Mouse (Mus musculus) lung, postnatal 0 days (tissue): ENCODE results near the gene Perm1. TPM values are rescaled to one million over a fixed set of nuclear protein-coding genes. Genes with fewer than 3 reads are reported as not detected.

Experiments used
- ATAC-seq: fragments of 200-750 bp; cut with Nextera tagmentation; 2 replicates; pipeline ENCODE4 v1.8.0; 2017; ENCODE audit warnings: moderate library complexity
- DNase-seq: peaks from one replicate; pipeline ENCODE4 v3.0.0-alpha.2; 2016; ENCODE audit warnings: low spot score
- H3K27ac ChIP-seq: fragments of 300-500 bp; sonication (generic); 2 replicates; pipeline ENCODE4 v1.5.1; 2014; ENCODE audit warnings: antibody characterized with exemption, mild to moderate bottlenecking, low read length, mixed read lengths
- H3K27me3 ChIP-seq: fragments of 300-500 bp; sonication (generic); replicated peaks from 2 replicates; pipeline ENCODE4 v1.6.1; 2014; ENCODE audit warnings: low read length, mixed read lengths; ENCODE audit not compliant: insufficient read depth
- H3K36me3 ChIP-seq: fragments of 300-500 bp; sonication (generic); 2 replicates; pipeline ENCODE4 v1.6.1; 2014; ENCODE audit warnings: low read length, mixed read lengths; ENCODE audit not compliant: insufficient read depth
- H3K4me1 ChIP-seq: fragments of 300-500 bp; sonication (generic); 2 replicates; pipeline ENCODE4 v1.6.1; 2014; ENCODE audit warnings: antibody characterized with exemption, low read depth, low read length, mixed read lengths; ENCODE audit not compliant: insufficient read depth
- H3K4me2 ChIP-seq: fragments of 300-500 bp; sonication (generic); replicated peaks from 2 replicates; pipeline ENCODE4 v1.6.1; 2014; ENCODE audit warnings: low read depth, mild to moderate bottlenecking, low read length, moderate library complexity, mixed read lengths
- H3K4me3 ChIP-seq: fragments of 300-500 bp; sonication (generic); 2 replicates; pipeline ENCODE4 v1.5.1; 2014; ENCODE audit warnings: low read depth, low read length
- H3K9ac ChIP-seq: fragments of 300-500 bp; sonication (generic); replicated peaks from 2 replicates; pipeline ENCODE4 v1.6.1; 2014; ENCODE audit warnings: low read depth, mild to moderate bottlenecking
- H3K9me3 ChIP-seq: fragments of 300-500 bp; sonication (generic); 2 replicates; pipeline ENCODE4 v1.6.1; 2016; ENCODE audit warnings: low read length, mixed read lengths
- CTCF ChIP-seq: IDR thresholded peaks from 2 replicates; pipeline ENCODE4 v1.5.1; 2016; ENCODE audit warnings: antibody characterized with exemption, mild to moderate bottlenecking
- EP300 ChIP-seq: IDR thresholded peaks from 2 replicates; pipeline ENCODE4 v1.6.1; 2016; ENCODE audit warnings: antibody characterized with exemption, mild to moderate bottlenecking, control low read depth
- WGBS: fragments of 180-500 bp; shearing (Covaris S2); extraction: QIAGEN DNeasy Blood & Tissue Kit; methylation state at CpG from one replicate; pipeline ENCODE4 v1.1.7; 2014; 5-methylcytosine and 5-hydroxymethylcytosine counted together
- polyA plus RNA-seq: library from polyadenylated mRNA; unstranded; fragments of >200 nt; fragmentation: Nextera tagmentation; extraction: Ambion mirVana; gene quantifications from 2 replicates; pipeline ENCODE4 v1.2.1, GENCODE M21; 2015

The Perm1 gene
- polyA plus RNA-seq, 1 experiment from 2014 or later = 0.56 TPM

DNA sequence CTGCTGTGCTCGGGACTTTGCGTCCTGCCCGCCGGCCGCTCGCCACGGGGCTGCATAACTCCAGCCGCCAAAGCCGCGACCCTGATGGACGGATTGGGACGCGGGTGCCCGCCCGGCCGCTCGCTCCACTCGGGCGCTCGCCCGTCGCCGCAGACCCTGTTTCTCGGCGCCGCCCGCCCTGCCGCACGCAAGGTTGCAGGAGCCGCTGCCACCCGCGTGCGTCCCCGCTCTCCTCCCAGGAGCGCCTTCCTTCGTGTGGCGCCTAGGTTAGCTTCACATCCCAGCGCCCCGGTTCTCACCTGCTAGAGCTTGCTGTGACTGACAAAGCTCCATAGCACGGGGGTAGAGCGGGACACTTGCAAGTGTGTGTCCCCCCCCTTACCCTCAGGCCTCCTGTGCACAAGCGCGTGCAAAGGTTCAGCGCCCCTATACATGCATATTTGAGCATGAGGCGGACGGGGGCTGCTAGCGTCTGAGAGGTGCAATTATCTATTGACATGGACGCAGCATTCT lies 19.1 kb downstream of the Perm1 start, which contains the start of gene Plekhn1:
Plekhn1 (minus strand) TSS at position 157 of the 513 bp plus-strand sequence.
- H3K4me2 ChIP-seq = peak within 1 kb of the TSS; percentile 94
- H3K9me3 ChIP-seq = no peaks in the 10 kb centered on the region
- H3K27ac ChIP-seq = peak within 1 kb of the TSS; percentile 77
- WGBS = under 1% methylated on average over 30 of the region's 48 CpGs
- H3K27me3 ChIP-seq = no peaks in the 10 kb centered on the region
- no peak for TF ChIP-seq CTCF
- no peak for TF ChIP-seq EP300
- peaks cover 7% of the 10 kb centered on the region; the same call in 1 of the 2 replicates for H3K4me1 ChIP-seq
- peak within 1 kb of the TSS; percentile 79 for H3K4me3 ChIP-seq
- ATAC-seq = peak; percentile 51
- H3K36me3 ChIP-seq = peaks cover 12% of the 10 kb centered on the region; the same call in 1 of the 2 replicates
- H3K9ac ChIP-seq = peak within 1 kb of the TSS; percentile 41
- DNase-seq = peak; percentile 72

DNA sequence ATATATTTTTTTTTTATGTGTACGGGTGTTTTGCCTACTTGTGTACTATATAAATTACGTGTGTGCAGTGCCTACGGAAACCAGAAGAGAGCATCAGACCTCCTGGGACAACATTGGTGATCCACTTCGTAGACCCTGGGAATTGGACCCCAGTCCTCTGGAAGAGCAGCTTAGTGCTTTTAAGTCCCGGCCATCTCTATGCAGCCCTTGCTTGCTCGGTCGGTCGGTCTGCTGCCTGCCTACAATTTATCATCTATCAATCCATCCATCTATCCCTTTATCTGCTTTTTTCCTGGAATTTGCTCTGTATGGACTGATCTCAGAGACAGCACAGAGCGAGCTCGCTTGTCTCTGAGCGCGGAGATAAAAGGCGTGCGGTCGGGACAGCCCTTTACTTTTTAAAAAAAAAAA lies 19.7 kb downstream of the Perm1 start:
- H3K36me3 ChIP-seq = peaks cover 17% of the 10 kb centered on the region; the same call in 1 of the 2 replicates
- DNase-seq = peak; percentile 74
- H3K4me3 ChIP-seq = peak overlapping the region; percentile 79
- no peaks in the 10 kb centered on the region for H3K9me3 ChIP-seq
- peak overlapping the region; percentile 94 for H3K4me2 ChIP-seq
- H3K4me1 ChIP-seq = peaks cover 7% of the 10 kb centered on the region; the same call in 1 of the 2 replicates
- no peaks in the 10 kb centered on the region for H3K27me3 ChIP-seq
- H3K27ac ChIP-seq = peak overlapping the region; percentile 77
- under 1% methylated on average over 15 of the region's 15 CpGs for WGBS
- peak overlapping the region; percentile 41; the same call in 1 of the 2 replicates for H3K9ac ChIP-seq
- ATAC-seq = peak; percentile 33
- TF ChIP-seq EP300 (no peak), CTCF (peak; percentile 46)

DNA sequence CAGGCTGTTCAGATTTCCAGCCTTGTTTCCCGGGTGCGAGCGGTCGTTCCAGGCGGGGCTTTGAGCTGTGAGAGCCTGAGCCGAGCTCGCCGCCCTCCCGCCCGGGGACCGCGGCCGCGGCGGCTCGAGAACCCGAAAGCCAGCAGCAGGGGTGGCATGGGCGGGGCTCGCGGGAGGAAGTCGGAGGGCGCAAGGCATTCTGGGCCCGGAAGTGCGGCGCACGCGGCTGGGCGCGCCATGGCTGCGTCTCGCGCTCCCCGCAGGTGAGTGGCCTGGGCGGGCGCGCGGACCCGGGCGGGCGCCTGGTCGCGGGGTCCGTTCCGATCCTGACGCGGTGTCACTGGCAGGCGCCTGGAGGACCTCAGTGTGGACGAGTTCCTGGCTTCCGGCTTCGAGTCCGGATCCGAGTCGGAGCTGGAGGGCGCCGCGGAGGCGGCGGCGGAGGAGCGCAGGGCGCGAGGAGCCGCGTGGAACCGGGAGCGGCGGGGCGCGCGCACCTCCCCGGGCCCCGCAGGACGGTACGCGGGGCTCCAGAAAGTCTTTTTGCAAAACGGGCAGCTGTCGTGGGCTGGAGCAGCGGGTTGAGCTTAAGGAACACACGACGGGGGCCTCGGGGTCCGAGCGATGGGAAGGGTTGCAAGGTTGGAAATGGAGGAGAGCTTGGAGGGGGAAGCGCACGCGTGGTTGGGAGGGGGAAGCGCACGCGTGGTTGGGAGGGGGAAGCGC lies 20.3 kb downstream of the Perm1 start, which contains the start of gene Noc2l:
Noc2l (plus strand) TSS at position 203 of the 726 bp plus-strand sequence.
- H3K9ac ChIP-seq = peak within 1 kb of the TSS; percentile 41
- H3K4me2 ChIP-seq = peak within 1 kb of the TSS; percentile 94
- no peaks in the 10 kb centered on the region for H3K27me3 ChIP-seq
- H3K36me3 ChIP-seq = peaks cover 20% of the 10 kb centered on the region; the same call in 1 of the 2 replicates
- WGBS = under 1% methylated on average over 80 of the region's 90 CpGs
- peak; percentile 95 for ATAC-seq
- peak within 1 kb of the TSS; percentile 77 for H3K27ac ChIP-seq
- peak within 1 kb of the TSS; percentile 79 for H3K4me3 ChIP-seq
- TF ChIP-seq EP300 (no peak), CTCF (peak; percentile 25; the same call in 1 of the 2 replicates)
- H3K4me1 ChIP-seq = peaks cover 7% of the 10 kb centered on the region; the same call in 1 of the 2 replicates
- DNase-seq = peak; percentile 96
- no peaks in the 10 kb centered on the region for H3K9me3 ChIP-seq

DNA sequence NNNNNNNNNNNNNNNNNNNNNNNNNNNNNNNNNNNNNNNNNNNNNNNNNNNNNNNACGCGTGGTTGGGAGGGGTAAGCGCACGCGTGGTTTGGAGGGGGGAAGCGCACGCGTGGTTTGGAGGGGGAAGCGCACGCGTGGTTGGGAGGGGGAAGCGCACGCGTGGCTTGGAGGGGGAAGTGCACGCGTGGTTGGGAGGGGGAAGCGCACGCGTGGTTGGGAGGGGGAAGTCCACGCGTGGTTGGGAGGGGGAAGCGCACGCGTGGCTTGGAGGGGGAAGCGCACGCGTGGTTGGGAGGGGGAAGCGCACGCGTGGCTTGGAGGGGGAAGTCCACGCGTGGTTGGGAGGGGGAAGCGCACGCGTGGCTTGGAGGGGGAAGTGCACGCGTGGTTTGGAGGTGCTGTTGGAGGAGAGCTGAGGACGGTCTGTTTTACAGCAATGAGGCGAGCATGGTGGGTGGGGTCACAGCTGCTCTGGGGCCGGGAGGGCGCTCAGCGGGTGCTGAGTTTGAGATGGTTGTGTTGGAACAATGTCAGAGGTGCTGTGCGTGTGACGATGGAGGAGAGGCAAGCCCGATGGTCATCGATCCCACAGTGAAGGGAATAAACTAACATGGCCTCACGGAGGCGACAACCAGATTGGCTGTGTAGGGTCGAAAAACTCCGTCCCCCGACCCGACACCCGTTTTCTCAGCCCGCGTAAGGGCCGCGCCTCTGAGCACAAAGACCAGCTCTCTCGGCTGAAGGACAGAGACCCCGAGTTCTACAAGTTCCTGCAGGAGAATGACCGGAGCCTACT lies 21.2 kb downstream of the Perm1 start:
- H3K36me3 ChIP-seq = peaks cover 21% of the 10 kb centered on the region; the same call in 1 of the 2 replicates
- peak overlapping the region; percentile 79; the same call in 1 of the 2 replicates for H3K4me3 ChIP-seq
- H3K4me2 ChIP-seq = peak overlapping the region; percentile 94
- no peak overlapping the region for H3K9ac ChIP-seq
- WGBS = 25% methylated on average over 44 of the region's 60 CpGs
- TF ChIP-seq CTCF (no peak), EP300 (no peak)
- no peaks in the 10 kb centered on the region for H3K9me3 ChIP-seq
- DNase-seq (peak; percentile 38), ATAC-seq (no peak)
- H3K27ac ChIP-seq = no peak overlapping the region
- H3K4me1 ChIP-seq = peaks cover 7% of the 10 kb centered on the region; the same call in 1 of the 2 replicates
- no peaks in the 10 kb centered on the region for H3K27me3 ChIP-seq

DNA sequence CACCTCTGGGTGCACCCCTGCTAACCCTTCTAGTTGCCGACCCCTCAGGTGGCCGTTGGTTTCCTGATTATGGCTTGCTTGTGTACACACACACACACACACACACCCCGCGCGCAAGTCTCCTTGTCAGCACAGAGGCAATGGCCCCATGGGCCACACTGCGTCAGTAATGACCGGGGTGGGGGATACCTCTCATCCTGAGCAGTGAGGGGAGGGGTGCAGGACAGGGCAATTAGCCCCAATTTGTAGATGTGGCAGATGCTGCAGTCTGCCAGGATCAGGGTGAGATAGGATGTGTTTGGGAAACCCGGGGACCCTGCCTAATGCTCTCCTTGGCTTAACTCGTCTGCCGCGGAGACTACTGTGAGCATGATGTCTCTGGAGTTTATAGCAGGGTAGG lies 33.9 kb downstream of the Perm1 start:
- 52% methylated on average over 11 of the region's 11 CpGs for WGBS
- no peak for ATAC-seq
- Histone ChIP-seq H3K27me3 (peaks cover 9% of the 10 kb centered on the region; the same call in 1 of the 2 replicates), H3K36me3 (0 out of 2 replicates have a peak, but pooled peaks cover 13% of the 10 kb centered on the region), H3K27ac (no peak overlapping the region), H3K9ac (no peak overlapping the region), H3K4me3 (no peak overlapping the region), H3K9me3 (no peaks in the 10 kb centered on the region), H3K4me1 (0 out of 2 replicates have a peak, but pooled peaks cover 2% of the 10 kb centered on the region), H3K4me2 (no peak overlapping the region)
- TF ChIP-seq EP300 = no peak
- no peak for TF ChIP-seq CTCF
- no peak for DNase-seq
